Mouse (Mus musculus) stomach, postnatal 0 days (tissue): ENCODE results near the gene Lrrc8d. TPM values are rescaled to one million over a fixed set of nuclear protein-coding genes. Genes with fewer than 3 reads are reported as not detected.

Experiments
- ATAC-seq: fragments of 200-750 bp; cut with Nextera tagmentation; 2 replicates; pipeline ENCODE4 v1.8.0; 2017; ENCODE audit not compliant: low FRiP score, low TSS enrichment
- DNase-seq: peaks from one replicate; pipeline ENCODE4 v3.0.0-alpha.2; 2016; ENCODE audit warnings: low spot score
- H3K27ac ChIP-seq: fragments of 300-500 bp; sonication (generic); replicated peaks from 2 replicates; pipeline ENCODE4 v1.5.1; 2014; ENCODE audit warnings: mild to moderate bottlenecking, control low read depth
- H3K27me3 ChIP-seq: fragments of 300-500 bp; sonication (generic); 2 replicates; pipeline ENCODE4 v1.6.1; 2014; ENCODE audit warnings: low read length; ENCODE audit not compliant: control insufficient read depth, insufficient read depth
- H3K36me3 ChIP-seq: fragments of 300-500 bp; sonication (generic); 2 replicates; pipeline ENCODE4 v1.6.1; 2014; ENCODE audit warnings: low read length, mixed read lengths; ENCODE audit not compliant: control insufficient read depth, insufficient read depth
- H3K4me1 ChIP-seq: fragments of 300-500 bp; sonication (generic); replicated peaks from 2 replicates; pipeline ENCODE4 v1.6.1; 2014; ENCODE audit warnings: antibody characterized with exemption; ENCODE audit not compliant: control insufficient read depth, insufficient read depth
- H3K4me2 ChIP-seq: fragments of 300-500 bp; sonication (generic); replicated peaks from 2 replicates; pipeline ENCODE4 v1.6.1; 2014; ENCODE audit warnings: low read depth, mild to moderate bottlenecking, control low read depth, moderate library complexity
- H3K4me3 ChIP-seq: fragments of 300-500 bp; sonication (generic); 2 replicates; pipeline ENCODE4 v1.5.1; 2014; ENCODE audit warnings: low read depth, low read length, control low read depth
- H3K9ac ChIP-seq: fragments of 300-500 bp; sonication (generic); 2 replicates; pipeline ENCODE4 v1.6.1; 2014; ENCODE audit warnings: mild to moderate bottlenecking, low read length, control low read depth, mixed read lengths
- H3K9me3 ChIP-seq: fragments of 300-500 bp; sonication (generic); 2 replicates; pipeline ENCODE4 v1.6.1; 2016; ENCODE audit warnings: low read length; ENCODE audit not compliant: control insufficient read depth
- CTCF ChIP-seq: IDR thresholded peaks from 2 replicates; pipeline ENCODE4 v1.5.1; 2016; ENCODE audit warnings: antibody characterized with exemption, low read depth, mild to moderate bottlenecking, moderate library complexity
- EP300 ChIP-seq: optimal IDR thresholded peaks from 2 replicates; pipeline ENCODE3; 2016; ENCODE audit warnings: antibody characterized with exemption
- WGBS: fragments of 180-500 bp; shearing (Covaris S2); extraction: QIAGEN DNeasy Blood & Tissue Kit; methylation state at CpG from one replicate; pipeline ENCODE4 v1.1.7; 2014; 5-methylcytosine and 5-hydroxymethylcytosine counted together
- polyA plus RNA-seq: library from polyadenylated mRNA; unstranded; fragments of >200 nt; fragmentation: Nextera tagmentation; extraction: Ambion mirVana; gene quantifications from 2 replicates; pipeline ENCODE4 v1.2.1, GENCODE M21; 2015

The Lrrc8d gene
- polyA plus RNA-seq, 1 experiment from 2014 or later: 10.2 TPM

GRCm38 (mm10) chr5:105718138-105718670 is 18.4 kb downstream of the Lrrc8d start:
- Histone ChIP-seq H3K36me3 (no peaks in the 10 kb centered on the region), H3K4me3 (no peak overlapping the region), H3K9me3 (no peaks in the 10 kb centered on the region), H3K27me3 (no peaks in the 10 kb centered on the region), H3K4me1 (peaks cover 13% of the 10 kb centered on the region; the same call in 1 of the 2 replicates), H3K4me2 (no peak overlapping the region), H3K27ac (no peak overlapping the region), H3K9ac (no peak overlapping the region)
- TF ChIP-seq CTCF: no peak
- TF ChIP-seq EP300: no peak
- 56% methylated on average over 11 of the region's 11 CpGs for whole genome bisulfite sequencing
- no peak for ATAC-seq
- DNase-seq: no peak

- Histone ChIP-seq H3K4me1 (peaks cover 12% of the 10 kb centered on the region; the same call in 1 of the 2 replicates), H3K27ac (no peak overlapping the region), H3K36me3 (no peaks in the 10 kb centered on the region), H3K27me3 (no peaks in the 10 kb centered on the region), H3K9me3 (no peaks in the 10 kb centered on the region), H3K9ac (no peak overlapping the region), H3K4me3 (no peak overlapping the region), H3K4me2 (no peak overlapping the region)
- no peak for DNase-seq
- 86% methylated on average over 4 of the region's 4 CpGs for WGBS
- no peak for ATAC-seq
- TF ChIP-seq EP300: no peak
- TF ChIP-seq CTCF: no peak
These were observed 21.5 kb downstream of the Lrrc8d start for GRCm38 (mm10) chr5:105721267-105721666.

- no peak for TF ChIP-seq EP300
- no peak for TF ChIP-seq CTCF
These were observed 23.0 kb downstream of the Lrrc8d start for GRCm38 (mm10) chr5:105722807-105723206.

GRCm38 (mm10) chr5:105730193-105730831 is 30.5 kb downstream of the Lrrc8d start:
- H3K27ac ChIP-seq: no peak overlapping the region
- H3K9ac ChIP-seq: no peak overlapping the region
- H3K9me3 ChIP-seq: no peaks in the 10 kb centered on the region
- no peak for DNase-seq
- H3K4me3 ChIP-seq: no peak overlapping the region
- WGBS: 82% methylated on average over 6 of the region's 6 CpGs
- ATAC-seq: no peak
- H3K4me1 ChIP-seq: no peaks in the 10 kb centered on the region
- no peak overlapping the region for H3K4me2 ChIP-seq
- H3K36me3 ChIP-seq: no peaks in the 10 kb centered on the region
- no peak for TF ChIP-seq EP300
- no peak for TF ChIP-seq CTCF
- no peaks in the 10 kb centered on the region for H3K27me3 ChIP-seq

More at GRCm38 (mm10) chr5:105722807-105723206, 23.0 kb downstream of the Lrrc8d start:
- no peak overlapping the region for H3K4me2 ChIP-seq
- H3K36me3 ChIP-seq: no peaks in the 10 kb centered on the region
- no peak overlapping the region for H3K9ac ChIP-seq
- WGBS: 83% methylated on average over 11 of the region's 11 CpGs
- DNase-seq: no peak
- no peaks in the 10 kb centered on the region for H3K9me3 ChIP-seq
- no peaks in the 10 kb centered on the region for H3K27me3 ChIP-seq
- no peak for ATAC-seq
- H3K27ac ChIP-seq: no peak overlapping the region
- H3K4me3 ChIP-seq: no peak overlapping the region
- peaks cover 2% of the 10 kb centered on the region; the same call in 1 of the 2 replicates for H3K4me1 ChIP-seq

- Histone ChIP-seq H3K36me3 (no peaks in the 10 kb centered on the region), H3K27ac (peak overlapping the region; percentile 67), H3K9me3 (no peaks in the 10 kb centered on the region), H3K4me2 (peak overlapping the region; percentile 90), H3K4me3 (peak overlapping the region; percentile 58), H3K27me3 (no peaks in the 10 kb centered on the region), H3K9ac (peak overlapping the region; percentile 72), H3K4me1 (no peaks in the 10 kb centered on the region)
- peak; percentile 66 for DNase-seq
- TF ChIP-seq EP300: no peak
- peak; percentile 78 for ATAC-seq
- 28% methylated on average over 16 of the region's 16 CpGs for WGBS
These were observed 31.4 kb downstream of the Lrrc8d start for GRCm38 (mm10) chr5:105731173-105731626.

- peak; percentile 80 for ATAC-seq
- TF ChIP-seq CTCF (peak; percentile 64), EP300 (no peak)
- peak overlapping the region; percentile 58 for H3K4me3 ChIP-seq
- peak overlapping the region; percentile 67 for H3K27ac ChIP-seq
- no peaks in the 10 kb centered on the region for H3K4me1 ChIP-seq
- H3K9ac ChIP-seq: peak overlapping the region; percentile 72
- DNase-seq: peak; percentile 67
- no peaks in the 10 kb centered on the region for H3K9me3 ChIP-seq
- H3K4me2 ChIP-seq: peak overlapping the region; percentile 90
- H3K36me3 ChIP-seq: no peaks in the 10 kb centered on the region
- H3K27me3 ChIP-seq: no peaks in the 10 kb centered on the region
- under 1% methylated on average over 51 of the region's 52 CpGs for WGBS
These were observed 32.1 kb downstream of the Lrrc8d start for GRCm38 (mm10) chr5:105731627-105732432.
